Mouse (Mus musculus) liver, embryonic 16.5 days (tissue): ENCODE data around the gene Hist1h2bn. TPM values are rescaled to one million over a fixed set of nuclear protein-coding genes. Genes with fewer than 3 reads are reported as not detected.
"Not testable (repeated sequence)": the region's sequence is repeated elsewhere in the genome, so short reads cannot be mapped to it uniquely, and the experiment has no call there.

ENCODE experiments used
- ATAC-seq: fragments of 200-750 bp; cut with Nextera tagmentation; 2 replicates; pipeline ENCODE4 v1.8.0; 2017; ENCODE audit warnings: low read depth, mild to moderate bottlenecking, moderate number of reproducible peaks, moderate library complexity
- H3K27ac ChIP-seq: fragments of 300-500 bp; sonication (generic); 2 replicates; pipeline ENCODE4 v1.5.1; 2014; ENCODE audit warnings: mild to moderate bottlenecking, low read length
- H3K27me3 ChIP-seq: fragments of 300-500 bp; sonication (generic); 2 replicates; pipeline ENCODE4 v1.6.1; 2014; ENCODE audit warnings: low read depth, low read length, mixed read lengths; ENCODE audit not compliant: control insufficient read depth, insufficient read depth
- H3K36me3 ChIP-seq: fragments of 300-500 bp; sonication (generic); 2 replicates; pipeline ENCODE4 v1.6.1; 2014; ENCODE audit warnings: mild to moderate bottlenecking; ENCODE audit not compliant: control insufficient read depth, insufficient read depth
- H3K4me1 ChIP-seq: fragments of 300-500 bp; sonication (generic); 2 replicates; pipeline ENCODE4 v1.6.1; 2014; ENCODE audit warnings: low read depth, low read length, mixed read lengths; ENCODE audit not compliant: control insufficient read depth
- H3K4me2 ChIP-seq: fragments of 300-500 bp; sonication (generic); 2 replicates; pipeline ENCODE4 v1.6.1; 2014; ENCODE audit warnings: low read depth, low read length, mixed read lengths
- H3K4me3 ChIP-seq: fragments of 300-500 bp; sonication (generic); 2 replicates; pipeline ENCODE4 v1.5.1; 2014; ENCODE audit warnings: low read depth, mild to moderate bottlenecking, low read length
- H3K9ac ChIP-seq: fragments of 300-500 bp; sonication (generic); 2 replicates; pipeline ENCODE4 v1.6.1; 2014; ENCODE audit warnings: low read depth, low read length
- H3K9me3 ChIP-seq: fragments of 300-500 bp; sonication (generic); replicated peaks from 2 replicates; pipeline ENCODE4 v1.6.1; 2016; ENCODE audit warnings: low read length; ENCODE audit not compliant: control insufficient read depth
- WGBS: fragments of 180-500 bp; shearing (Covaris S2); extraction: QIAGEN DNeasy Blood & Tissue Kit; methylation state at CpG from one replicate; pipeline ENCODE4 v1.1.7; 2014; ENCODE audit not compliant: insufficient replicate concordance; 5-methylcytosine and 5-hydroxymethylcytosine counted together
- polyA plus RNA-seq: library from polyadenylated mRNA; unstranded; fragments of >200 nt; fragmentation: Nextera tagmentation; extraction: Ambion mirVana; gene quantifications from 2 replicates; pipeline ENCODE4 v1.2.1, GENCODE M21; 2015

Hist1h2bn gene
- polyA plus RNA-seq, 1 experiment from 2014 or later = 8.1 TPM

GRCm38 (mm10) chr13:21750159-21751017 lies 3.5 kb upstream of the Hist1h2bn start, which contains the start of gene Hist1h4k:
Hist1h4k (minus strand) TSS chr13:21750505.
- peak within 1 kb of the TSS; percentile 76 for H3K4me2 ChIP-seq
- not testable (repeated sequence) for H3K36me3 ChIP-seq, H3K9me3 ChIP-seq, H3K27me3 ChIP-seq
- WGBS = under 1% methylated on average over 41 of the region's 56 CpGs
- peak; percentile 58 for ATAC-seq
- peaks cover 17% of the 10 kb centered on the region for H3K4me1 ChIP-seq
- H3K27ac ChIP-seq = peak within 1 kb of the TSS; percentile 99
- H3K9ac ChIP-seq = peak within 1 kb of the TSS; percentile 87
- peak within 1 kb of the TSS; percentile 76 for H3K4me3 ChIP-seq

- ATAC-seq = no peak
- H3K9ac ChIP-seq = peak overlapping the region; percentile 70
- no peaks in the 10 kb centered on the region for H3K9me3 ChIP-seq
- H3K27me3 ChIP-seq = no peaks in the 10 kb centered on the region
- H3K4me3 ChIP-seq = peak overlapping the region; percentile 6
- H3K4me1 ChIP-seq = peaks cover 15% of the 10 kb centered on the region
- peak overlapping the region; percentile 75 for H3K4me2 ChIP-seq
- peaks cover 4% of the 10 kb centered on the region; the same call in 1 of the 2 replicates for H3K36me3 ChIP-seq
- peak overlapping the region; percentile 99 for H3K27ac ChIP-seq
Observed at GRCm38 (mm10) chr13:21751417-21751816, 2.5 kb upstream of the Hist1h2bn start.

GRCm38 (mm10) chr13:21751827-21752226 lies 2.1 kb upstream of the Hist1h2bn start:
- H3K27ac ChIP-seq = peak overlapping the region; percentile 99

GRCm38 (mm10) chr13:21752356-21752755 lies 1.6 kb upstream of the Hist1h2bn start:
- WGBS = 31% methylated on average over 3 of the region's 3 CpGs
- no peak for ATAC-seq

More at GRCm38 (mm10) chr13:21751827-21752226, 2.1 kb upstream of the Hist1h2bn start:
- 39% methylated on average over 3 of the region's 3 CpGs for WGBS
- peak overlapping the region; percentile 63 for H3K4me3 ChIP-seq
- H3K36me3 ChIP-seq = peaks cover 4% of the 10 kb centered on the region; the same call in 1 of the 2 replicates
- H3K4me2 ChIP-seq = peak overlapping the region; percentile 75
- H3K9ac ChIP-seq = peak overlapping the region; percentile 70
- no peaks in the 10 kb centered on the region for H3K27me3 ChIP-seq
- no peaks in the 10 kb centered on the region for H3K9me3 ChIP-seq
- H3K4me1 ChIP-seq = peaks cover 12% of the 10 kb centered on the region
- ATAC-seq = no peak

GRCm38 (mm10) chr13:21753051-21753523 lies 836 bp upstream of the Hist1h2bn start:
- H3K27ac ChIP-seq = peak overlapping the region; percentile 99
- peak overlapping the region; percentile 70 for H3K9ac ChIP-seq
- H3K9me3 ChIP-seq = no peaks in the 10 kb centered on the region
- H3K4me1 ChIP-seq = peaks cover 8% of the 10 kb centered on the region
- ATAC-seq = no peak
- no peaks in the 10 kb centered on the region for H3K27me3 ChIP-seq
- under 1% methylated on average over 10 of the region's 10 CpGs for WGBS
- no peaks in the 10 kb centered on the region for H3K36me3 ChIP-seq
- H3K4me2 ChIP-seq = peak overlapping the region; percentile 75
- H3K4me3 ChIP-seq = peak overlapping the region; percentile 63

More at GRCm38 (mm10) chr13:21752356-21752755, 1.6 kb upstream of the Hist1h2bn start:
- Histone ChIP-seq H3K9me3 (no peaks in the 10 kb centered on the region), H3K27me3 (no peaks in the 10 kb centered on the region), H3K4me1 (peaks cover 11% of the 10 kb centered on the region), H3K9ac (peak overlapping the region; percentile 70), H3K4me2 (peak overlapping the region; percentile 75), H3K4me3 (peak overlapping the region; percentile 63), H3K27ac (peak overlapping the region; percentile 99), H3K36me3 (peaks cover under 1% of the 10 kb centered on the region; the same call in 1 of the 2 replicates)

GRCm38 (mm10) chr13:21754294-21755001 lies 525 bp downstream of the Hist1h2bn start:
- Histone ChIP-seq H3K27ac (peak overlapping the region; percentile 99), H3K4me2 (peak overlapping the region; percentile 75), H3K4me3 (peak overlapping the region; percentile 63), H3K9ac (peak overlapping the region; percentile 64)
- 2% methylated on average over 8 of the region's 26 CpGs for whole genome bisulfite sequencing
- H3K36me3 ChIP-seq, H3K27me3 ChIP-seq, H3K4me1 ChIP-seq, H3K9me3 ChIP-seq: not testable (repeated sequence)
- ATAC-seq = peak; percentile 17

GRCm38 (mm10) chr13:21755707-21756106 lies 1.8 kb downstream of the Hist1h2bn start:
- no peak for ATAC-seq
- H3K4me3 ChIP-seq = peak overlapping the region; percentile 57
- WGBS = 53% methylated on average over 1 of the region's 1 CpGs
- peaks cover 5% of the 10 kb centered on the region for H3K4me1 ChIP-seq
- H3K4me2 ChIP-seq = peak overlapping the region; percentile 55
- no peaks in the 10 kb centered on the region for H3K9me3 ChIP-seq
- H3K36me3 ChIP-seq = no peaks in the 10 kb centered on the region
- H3K27ac ChIP-seq = peak overlapping the region; percentile 86; the same call in 1 of the 2 replicates
- no peaks in the 10 kb centered on the region for H3K27me3 ChIP-seq
- H3K9ac ChIP-seq = peak overlapping the region; percentile 42; the same call in 1 of the 2 replicates

- peak overlapping the region; percentile 87 for H3K4me2 ChIP-seq
- ATAC-seq = peak; percentile 62
- peak overlapping the region; percentile 99 for H3K27ac ChIP-seq
- H3K9ac ChIP-seq = peak overlapping the region; percentile 86
- H3K4me3 ChIP-seq = peak overlapping the region; percentile 70
- WGBS = 3% methylated on average over 33 of the region's 33 CpGs
- no peaks in the 10 kb centered on the region for H3K9me3 ChIP-seq
- H3K4me1 ChIP-seq = peaks cover 29% of the 10 kb centered on the region
- no peaks in the 10 kb centered on the region for H3K27me3 ChIP-seq
- H3K36me3 ChIP-seq = no peaks in the 10 kb centered on the region
Observed at GRCm38 (mm10) chr13:21778814-21779766, 25.2 kb downstream of the Hist1h2bn start.
